Mouse (Mus musculus) lung, adult 2 months (tissue): Measurements from ENCODE around the gene Fbxl17.

Experiments used
- CTCF ChIP-seq: fragments of 200-500 bp; IDR thresholded peaks from 2 replicates; pipeline ENCODE4 v1.5.1; 2011; ENCODE audit warnings: mild to moderate bottlenecking, low read length, control low read depth; ENCODE audit not compliant: insufficient read depth
- POLR2A ChIP-seq: fragments of 200-500 bp; IDR thresholded peaks from 2 replicates; pipeline ENCODE4 v1.6.1; 2011; ENCODE audit warnings: low read depth, mild to moderate bottlenecking, control low read depth, low read length, borderline replicate concordance; ENCODE audit errors: extremely low read depth

DNA sequence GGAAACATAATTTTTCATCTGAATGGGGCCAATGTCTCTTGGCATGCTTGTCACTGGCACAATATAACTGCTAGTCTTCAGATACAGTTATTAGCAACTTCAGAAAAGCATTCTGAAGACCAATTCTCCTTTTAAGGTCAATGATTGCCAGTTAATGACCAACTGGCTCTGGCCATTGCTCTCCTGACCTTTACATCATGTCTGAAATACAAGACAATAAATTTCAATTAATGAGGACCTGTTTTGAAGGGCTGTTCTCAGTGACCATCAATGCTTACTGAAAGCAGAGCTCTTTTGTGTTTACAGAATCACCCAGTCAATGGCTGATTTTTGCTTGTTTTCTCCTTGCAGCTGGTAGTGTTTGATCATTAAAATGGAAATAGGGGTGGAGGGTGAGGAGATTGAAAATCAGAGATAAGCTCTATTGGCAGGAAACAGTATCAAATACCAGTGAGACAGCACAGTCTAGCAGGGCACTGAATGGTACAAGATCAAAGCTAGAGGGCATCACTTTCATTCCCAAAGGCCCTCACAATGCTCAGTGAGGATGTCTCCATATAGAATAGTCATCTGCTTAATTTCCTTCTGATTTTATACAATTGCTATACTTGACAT is 95.9 kb downstream of the Fbxl17 start:
- TF ChIP-seq CTCF = no peak
- TF ChIP-seq POLR2A = no peak
